ENCODE assay signal across 11 mouse cellular contexts in genomic region chr11:74584946-74585723, GRCm38 (mm10). TPM values are rescaled to one million over a fixed set of nuclear protein-coding genes. Genes with fewer than 3 reads are reported as not detected.
DNase-seq lines count a peak whose midpoint lies in the region; ATAC-seq and TF ChIP-seq lines count a peak whose summit lies in the region.
"Had no signal": no experiment of that assay in that cellular context is flagged by ENCODE, and none has a peak within 500 bp of the region (broad histone marks: within the 10 kb centered on the region; RNA-seq: fewer than 3 reads in every experiment).

No protein-coding gene starts in this region.

- H3K4me1 ChIP-seq in liver, postnatal 0 days (ENCODE audit: insufficient read depth): no peaks in the 10 kb centered on the region
- no peaks in the 10 kb centered on the region; the same call in 1 of the 2 replicates for H3K4me1 ChIP-seq in heart, embryonic 11.5 days (ENCODE audit: control insufficient read depth, insufficient read depth, low read length)
- peaks cover 26% of the 10 kb centered on the region for H3K4me1 ChIP-seq in midbrain, embryonic 15.5 days

- H3K4me3 ChIP-seq in liver, postnatal 0 days (ENCODE audit: low read depth, low read length): no peak overlapping the region
- no peak overlapping the region for H3K4me3 ChIP-seq in heart, embryonic 11.5 days (ENCODE audit: low read depth, low read length)
- H3K4me3 ChIP-seq in midbrain, embryonic 15.5 days: no peak overlapping the region
- H3K4me3 ChIP-seq: limb, embryonic 13.5 days; neural tube, embryonic 13.5 days had no signal

- H3K9me3 ChIP-seq in liver, postnatal 0 days (ENCODE audit: low read length): no peaks in the 10 kb centered on the region
- no peaks in the 10 kb centered on the region for H3K9me3 ChIP-seq in heart, embryonic 11.5 days (replicated peaks; ENCODE audit: control insufficient read depth, low read length)
- H3K9me3 ChIP-seq in midbrain, embryonic 15.5 days: no peaks in the 10 kb centered on the region
- H3K9me3 ChIP-seq: limb, embryonic 13.5 days; neural tube, embryonic 13.5 days had no signal

- TF ChIP-seq CTCF in liver, postnatal 0 days (IDR thresholded peaks at IDR 0.05; ENCODE audit: low read depth): no peak

- no peak for ATAC-seq in liver, postnatal 0 days
- no peak for ATAC-seq in heart, embryonic 11.5 days (replicated peaks; ENCODE audit: insufficient number of reproducible peaks, low FRiP score, low TSS enrichment)
- ATAC-seq in midbrain, embryonic 15.5 days (replicated peaks): no peak

- H3K36me3 ChIP-seq in liver, postnatal 0 days (replicated peaks; ENCODE audit: insufficient read depth, low read length): no peaks in the 10 kb centered on the region
- no peaks in the 10 kb centered on the region for H3K36me3 ChIP-seq in heart, embryonic 11.5 days (ENCODE audit: control insufficient read depth, insufficient read depth, low read length)
- H3K36me3 ChIP-seq in midbrain, embryonic 15.5 days (replicated peaks): no peaks in the 10 kb centered on the region
- H3K36me3 ChIP-seq: limb, embryonic 13.5 days; neural tube, embryonic 13.5 days had no signal

- no peak overlapping the region for H3K4me2 ChIP-seq in liver, postnatal 0 days (ENCODE audit: low read depth, low read length)
- H3K4me2 ChIP-seq in heart, embryonic 11.5 days: no peak overlapping the region
- H3K4me2 ChIP-seq in midbrain, embryonic 15.5 days: no peak overlapping the region
- H3K4me2 ChIP-seq: limb, embryonic 13.5 days; neural tube, embryonic 13.5 days had no signal

- peak; percentile 4 for DNase-seq in kidney, adult 9 months
- no peak for DNase-seq in kidney, adult 11 months
- peak; percentile 62 for DNase-seq in ES-CJ7 (ENCODE audit: low read depth, low spot score)
- DNase-seq in adrenal gland, postnatal 36 days: peak; percentile 28 to 47
- peak; percentile 49 for DNase-seq in liver, postnatal 0 days
- no peak for DNase-seq in left cerebral cortex, adult 9 months (ENCODE audit: low spot score in 2 of 2)
- DNase-seq: heart, adult 11 months had no signal

- H3K27ac ChIP-seq in liver, postnatal 0 days (ENCODE audit: low read depth): no peak overlapping the region
- H3K27ac ChIP-seq in heart, embryonic 11.5 days (ENCODE audit: low read depth, low read length): no peak overlapping the region
- H3K27ac ChIP-seq in midbrain, embryonic 15.5 days: no peak overlapping the region
- H3K27ac ChIP-seq: limb, embryonic 13.5 days had no signal

- H3K27me3 ChIP-seq in liver, postnatal 0 days (ENCODE audit: insufficient read depth, low read length): peaks cover 27% of the 10 kb centered on the region
- peaks cover 52% of the 10 kb centered on the region for H3K27me3 ChIP-seq in heart, embryonic 11.5 days (ENCODE audit: control insufficient read depth, insufficient read depth, low read length)
- H3K27me3 ChIP-seq in midbrain, embryonic 15.5 days (replicated peaks): peaks cover 15% of the 10 kb centered on the region; the same call in 1 of the 2 replicates

- no peak overlapping the region for H3K9ac ChIP-seq in liver, postnatal 0 days (replicated peaks)
- no peak overlapping the region for H3K9ac ChIP-seq in heart, embryonic 11.5 days (ENCODE audit: low read depth, low read length)
- no peak overlapping the region for H3K9ac ChIP-seq in midbrain, embryonic 15.5 days
- H3K9ac ChIP-seq: limb, embryonic 13.5 days; neural tube, embryonic 13.5 days had no signal

- 52% methylated on average over 10 of the region's 10 CpGs for WGBS in liver, postnatal 0 days (ENCODE audit: insufficient replicate concordance)
- 62% methylated on average over 10 of the region's 10 CpGs for WGBS in heart, embryonic 11.5 days (ENCODE audit: insufficient replicate concordance)
- 73% methylated on average over 10 of the region's 10 CpGs for WGBS in midbrain, embryonic 15.5 days

- TF ChIP-seq EP300 in liver, postnatal 0 days (IDR thresholded peaks at IDR 0.05; ENCODE audit: low read depth): no peak

RNA-seq across cellular contexts. Expression of gene Rap1gap2, which starts 25.6 kb away (rescaled TPM):
- 10 to 100 TPM in 1 of 2 experiments, 1 to 10 TPM in 1; 8.3 to 10.5 TPM for total RNA-seq in adrenal gland, postnatal 36 days (2021)
- 0.75 and 0.84 TPM in 2 replicates for polyA plus RNA-seq in liver, postnatal 0 days (2015; fragmentation: Nextera tagmentation; extraction: Ambion mirVana)
- 6.6 TPM in 2 replicates for polyA plus RNA-seq in heart, embryonic 11.5 days (2014; fragmentation: Nextera tagmentation; extraction: Ambion mirVana)
- 14.5 and 15.8 TPM in 2 replicates for polyA plus RNA-seq in midbrain, embryonic 15.5 days (2015; fragmentation: Nextera tagmentation; extraction: Ambion mirVana)

RNA-seq across cellular contexts. Expression of gene Ccdc92b, which starts 34.3 kb away (rescaled TPM):
- 1 to 10 TPM; 2.0 to 2.2 TPM for total RNA-seq in adrenal gland, postnatal 36 days (2021)
- polyA plus RNA-seq in liver, postnatal 0 days (2015; fragmentation: Nextera tagmentation; extraction: Ambion mirVana): 2.2 and 2.6 TPM in 2 replicates
- polyA plus RNA-seq in heart, embryonic 11.5 days (2014; fragmentation: Nextera tagmentation; extraction: Ambion mirVana): 2.8 and 3.5 TPM in 2 replicates
- 3.3 and 4.0 TPM in 2 replicates for polyA plus RNA-seq in midbrain, embryonic 15.5 days (2015; fragmentation: Nextera tagmentation; extraction: Ambion mirVana)

Comparison
In these comparisons a context has a peak if more than half of its experiments do, and no peak if none do; other contexts are left out.
1. DNase-seq: peak in kidney, adult 9 months (single experiment), ES-CJ7 (single experiment), adrenal gland, postnatal 36 days (2 of 2) and liver, postnatal 0 days (single experiment); none in kidney, adult 11 months (single experiment) and left cerebral cortex, adult 9 months (0 of 2).